Mouse (Mus musculus) lung, embryonic 15.5 days (tissue): ENCODE results near the gene Rnf213. TPM values are rescaled to one million over a fixed set of nuclear protein-coding genes. Genes with fewer than 3 reads are reported as not detected.

Source experiments
- ATAC-seq: fragments of 200-750 bp; cut with Nextera tagmentation; 2 replicates; pipeline ENCODE4 v1.8.0; 2017; ENCODE audit warnings: moderate number of reproducible peaks, borderline replicate concordance; ENCODE audit not compliant: low FRiP score, low TSS enrichment; ENCODE audit errors: extremely low read depth
- H3K27ac ChIP-seq: fragments of 300-500 bp; sonication (generic); 2 replicates; pipeline ENCODE4 v1.5.1; 2015; ENCODE audit warnings: moderate library complexity, mild to moderate bottlenecking, inconsistent platforms
- H3K27me3 ChIP-seq: fragments of 300-500 bp; sonication (generic); 2 replicates; pipeline ENCODE4 v1.6.1; 2015; ENCODE audit warnings: inconsistent platforms
- H3K36me3 ChIP-seq: fragments of 300-500 bp; sonication (generic); 2 replicates; pipeline ENCODE4 v1.6.1; 2015; ENCODE audit warnings: inconsistent platforms
- H3K4me1 ChIP-seq: fragments of 300-500 bp; sonication (generic); 2 replicates; pipeline ENCODE4 v1.6.1; 2015; ENCODE audit warnings: inconsistent platforms
- H3K4me2 ChIP-seq: fragments of 300-500 bp; sonication (generic); 2 replicates; pipeline ENCODE4 v1.6.1; 2015; ENCODE audit warnings: inconsistent platforms, mild to moderate bottlenecking, moderate library complexity
- H3K4me3 ChIP-seq: fragments of 300-500 bp; sonication (generic); 2 replicates; pipeline ENCODE4 v1.5.1; 2015; ENCODE audit warnings: mild to moderate bottlenecking, inconsistent platforms
- H3K9ac ChIP-seq: fragments of 300-500 bp; sonication (generic); 2 replicates; pipeline ENCODE4 v1.6.1; 2015; ENCODE audit warnings: inconsistent platforms
- H3K9me3 ChIP-seq: fragments of 300-500 bp; sonication (generic); 2 replicates; pipeline ENCODE4 v1.6.1; 2016; ENCODE audit warnings: inconsistent platforms
- WGBS: fragments of 180-500 bp; shearing (Covaris S2); methylation state at CpG from one replicate; pipeline ENCODE4 v1.1.7; 2015; 5-methylcytosine and 5-hydroxymethylcytosine counted together
- polyA plus RNA-seq: library from polyadenylated mRNA; unstranded; fragments of >200 nt; fragmentation: Nextera tagmentation; extraction: Ambion mirVana; gene quantifications from 2 replicates; pipeline ENCODE4 v1.2.1, GENCODE M21; 2015

Gene Rnf213
- polyA plus RNA-seq = 7.0 and 7.6 TPM in 2 replicates

GRCm38 (mm10) chr11:119392800-119393482 is at the start of gene Rnf213:
Rnf213 (plus strand) TSS chr11:119393100.
- H3K4me1 ChIP-seq = peaks cover 45% of the 10 kb centered on the region
- ATAC-seq = 0 out of 2 replicates have a peak, but pooled peaks have one; percentile 11
- peaks cover 8% of the 10 kb centered on the region; the same call in 1 of the 2 replicates for H3K27me3 ChIP-seq
- H3K9me3 ChIP-seq = no peaks in the 10 kb centered on the region
- WGBS = under 1% methylated on average over 19 of the region's 19 CpGs
- H3K9ac ChIP-seq = peak within 1 kb of the TSS; percentile 51
- peak within 1 kb of the TSS; percentile 93 for H3K4me2 ChIP-seq
- H3K27ac ChIP-seq = peak within 1 kb of the TSS; percentile 91
- H3K4me3 ChIP-seq = peak within 1 kb of the TSS; percentile 59
- no peaks in the 10 kb centered on the region for H3K36me3 ChIP-seq

GRCm38 (mm10) chr11:119344178-119344577 is 48.7 kb upstream of the Rnf213 start:
- no peak for ATAC-seq
- 78% methylated on average over 8 of the region's 8 CpGs for WGBS
- Histone ChIP-seq H3K36me3 (no peaks in the 10 kb centered on the region), H3K4me1 (no peaks in the 10 kb centered on the region), H3K4me2 (no peak overlapping the region), H3K9ac (no peak overlapping the region), H3K27ac (no peak overlapping the region), H3K9me3 (no peaks in the 10 kb centered on the region), H3K4me3 (no peak overlapping the region), H3K27me3 (no peaks in the 10 kb centered on the region)

- Histone ChIP-seq H3K27ac (no peak overlapping the region), H3K9me3 (no peaks in the 10 kb centered on the region), H3K27me3 (no peaks in the 10 kb centered on the region), H3K9ac (no peak overlapping the region), H3K4me3 (no peak overlapping the region), H3K4me1 (no peaks in the 10 kb centered on the region), H3K4me2 (no peak overlapping the region), H3K36me3 (no peaks in the 10 kb centered on the region)
- no peak for ATAC-seq
- WGBS = 61% methylated on average over 6 of the region's 6 CpGs
Measured at GRCm38 (mm10) chr11:119344865-119345264, 48.0 kb upstream of the Rnf213 start.

GRCm38 (mm10) chr11:119347125-119347524 is 45.8 kb upstream of the Rnf213 start:
- H3K4me3 ChIP-seq = no peak overlapping the region
- 84% methylated on average over 4 of the region's 4 CpGs for WGBS
- no peaks in the 10 kb centered on the region for H3K9me3 ChIP-seq
- no peaks in the 10 kb centered on the region for H3K27me3 ChIP-seq
- H3K36me3 ChIP-seq = no peaks in the 10 kb centered on the region
- no peak for ATAC-seq
- H3K9ac ChIP-seq = no peak overlapping the region
- H3K27ac ChIP-seq = no peak overlapping the region
- no peak overlapping the region for H3K4me2 ChIP-seq
- H3K4me1 ChIP-seq = no peaks in the 10 kb centered on the region

GRCm38 (mm10) chr11:119352113-119352512 is 40.8 kb upstream of the Rnf213 start:
- WGBS = 63% methylated on average over 7 of the region's 7 CpGs
- H3K4me3 ChIP-seq = no peak overlapping the region
- no peak for ATAC-seq

GRCm38 (mm10) chr11:119353946-119354345 is 39.0 kb upstream of the Rnf213 start:
- 81% methylated on average over 4 of the region's 4 CpGs for WGBS
- Histone ChIP-seq H3K27ac (no peak overlapping the region; the same call in 1 of the 2 replicates), H3K4me2 (peak overlapping the region; percentile 93), H3K27me3 (no peaks in the 10 kb centered on the region), H3K36me3 (no peaks in the 10 kb centered on the region), H3K4me3 (no peak overlapping the region), H3K9ac (no peak overlapping the region), H3K9me3 (no peaks in the 10 kb centered on the region), H3K4me1 (peaks cover 20% of the 10 kb centered on the region)
- no peak for ATAC-seq

More at GRCm38 (mm10) chr11:119352113-119352512, 40.8 kb upstream of the Rnf213 start:
- Histone ChIP-seq H3K4me1 (peaks cover 20% of the 10 kb centered on the region), H3K9ac (no peak overlapping the region), H3K4me2 (no peak overlapping the region), H3K27me3 (no peaks in the 10 kb centered on the region), H3K36me3 (no peaks in the 10 kb centered on the region), H3K27ac (no peak overlapping the region), H3K9me3 (no peaks in the 10 kb centered on the region)

GRCm38 (mm10) chr11:119354798-119355442 is 38.0 kb upstream of the Rnf213 start:
- Histone ChIP-seq H3K9ac (peak overlapping the region; percentile 58), H3K4me2 (peak overlapping the region; percentile 93), H3K4me1 (peaks cover 20% of the 10 kb centered on the region), H3K4me3 (peak overlapping the region; percentile 81), H3K27me3 (no peaks in the 10 kb centered on the region), H3K9me3 (no peaks in the 10 kb centered on the region), H3K36me3 (peaks cover 5% of the 10 kb centered on the region; the same call in 1 of the 2 replicates), H3K27ac (peak overlapping the region; percentile 90)
- no peak for ATAC-seq
- WGBS = 3% methylated on average over 23 of the region's 23 CpGs

GRCm38 (mm10) chr11:119355443-119356385 is 37.2 kb upstream of the Rnf213 start, which contains the start of the genes Sgsh and Slc26a11:
Sgsh (minus strand) TSS chr11:119355536.
Slc26a11 (plus strand) TSS chr11:119355557.
- Histone ChIP-seq H3K9me3 (no peaks in the 10 kb centered on the region), H3K27me3 (no peaks in the 10 kb centered on the region), H3K27ac (peak within 1 kb of the TSS; percentile 90), H3K4me2 (peak within 1 kb of the TSS; percentile 93), H3K9ac (peak within 1 kb of the TSS; percentile 58), H3K36me3 (peaks cover 5% of the 10 kb centered on the region; the same call in 1 of the 2 replicates), H3K4me1 (peaks cover 20% of the 10 kb centered on the region), H3K4me3 (peak within 1 kb of the TSS; percentile 81)
- WGBS = under 1% methylated on average over 39 of the region's 40 CpGs
- peak; percentile 93 for ATAC-seq

- Histone ChIP-seq H3K36me3 (peaks cover 7% of the 10 kb centered on the region; the same call in 1 of the 2 replicates), H3K4me3 (no peak overlapping the region), H3K27ac (no peak overlapping the region), H3K9me3 (no peaks in the 10 kb centered on the region), H3K4me2 (no peak overlapping the region), H3K27me3 (no peaks in the 10 kb centered on the region), H3K4me1 (peaks cover 18% of the 10 kb centered on the region), H3K9ac (no peak overlapping the region)
- 88% methylated on average over 10 of the region's 10 CpGs for WGBS
- no peak for ATAC-seq
Measured at GRCm38 (mm10) chr11:119359089-119359488, 33.8 kb upstream of the Rnf213 start.

- Histone ChIP-seq H3K4me2 (no peak overlapping the region), H3K36me3 (peaks cover 16% of the 10 kb centered on the region; the same call in 1 of the 2 replicates), H3K9ac (no peak overlapping the region), H3K9me3 (no peaks in the 10 kb centered on the region), H3K4me1 (no peaks in the 10 kb centered on the region), H3K4me3 (no peak overlapping the region), H3K27me3 (no peaks in the 10 kb centered on the region), H3K27ac (no peak overlapping the region)
- WGBS = 34% methylated on average over 11 of the region's 11 CpGs
- peak; percentile 52; the same call in 1 of the 2 replicates for ATAC-seq
Measured at GRCm38 (mm10) chr11:119362769-119363533, 29.9 kb upstream of the Rnf213 start.
